Mouse (Mus musculus) kidney, adult 18-20 months (tissue): ENCODE measurements around the gene Olfr877.

ENCODE experiments used
- DNase-seq: peaks from one replicate; pipeline ENCODE4 v3.0.0; 2021

Gene Olfr877

GRCm38 (mm10) chr9:37853969-37854368 is at the start of gene Olfr877:
Olfr877 (plus strand) TSS chr9:37854269.
- no peak for DNase-seq

DNA sequence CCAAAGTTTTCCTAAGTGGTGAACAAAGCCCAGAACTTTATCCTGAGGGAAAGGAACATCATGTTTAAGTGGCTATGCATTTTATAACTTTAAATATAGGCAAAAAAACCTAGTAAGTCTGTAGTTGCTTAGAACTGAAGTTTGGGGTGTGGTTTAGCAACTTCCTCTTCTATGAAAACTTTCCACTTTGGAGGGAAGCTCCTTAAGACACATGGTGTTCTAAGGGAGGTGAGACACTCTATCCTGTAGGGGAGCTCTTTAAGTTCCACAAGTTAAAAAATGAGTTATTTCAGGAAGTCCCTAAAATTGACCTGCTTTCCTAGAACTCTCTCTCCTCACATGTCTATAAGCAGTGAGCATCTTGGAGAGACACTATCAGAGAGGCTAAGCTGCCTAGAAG is 46.8 kb upstream of the Olfr877 start:
- DNase-seq = no peak

- no peak for DNase-seq
Measured at GRCm38 (mm10) chr9:37808456-37808855, 45.6 kb upstream of the Olfr877 start.

GRCm38 (mm10) chr9:37808976-37809375 is 45.1 kb upstream of the Olfr877 start:
- no peak for DNase-seq

DNA sequence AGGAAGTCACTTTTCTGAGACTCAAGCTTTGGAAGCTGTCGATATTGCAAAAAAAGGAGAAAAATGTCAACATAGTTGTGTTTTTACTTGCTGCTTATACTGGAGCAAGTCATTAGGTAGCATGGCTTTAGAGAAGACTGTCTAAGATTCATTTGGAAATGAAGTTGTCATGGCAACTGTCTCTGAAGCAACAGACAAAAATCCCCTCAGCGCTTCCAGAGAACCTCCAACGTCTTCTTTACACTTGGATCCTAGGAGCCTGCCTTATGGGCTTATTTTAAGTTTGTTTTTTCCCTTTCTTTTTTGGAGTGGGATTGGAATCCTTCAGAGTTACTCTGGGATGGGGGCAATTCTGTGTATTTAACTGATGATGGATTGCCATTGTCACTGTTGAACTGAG is 39.4 kb upstream of the Olfr877 start:
- no peak for DNase-seq

DNA sequence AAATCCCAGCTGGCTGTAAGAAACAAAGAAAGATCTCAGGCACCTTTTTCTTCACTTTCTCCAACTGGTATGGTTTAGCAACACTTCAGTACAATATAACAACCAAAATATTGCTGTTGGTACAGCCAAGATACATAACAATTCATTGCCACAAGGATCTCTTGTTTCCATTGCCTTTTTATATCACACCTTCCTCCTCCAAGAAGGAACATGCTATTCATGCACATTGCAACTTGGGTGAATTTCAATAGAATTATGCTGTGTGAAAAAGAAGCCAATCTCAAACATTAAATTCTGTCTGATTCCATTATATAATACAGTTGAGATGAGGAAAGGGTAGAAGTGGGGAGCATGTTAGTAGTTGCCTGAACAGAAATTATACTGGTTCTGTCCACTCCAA is 24.2 kb upstream of the Olfr877 start:
- DNase-seq = no peak

GRCm38 (mm10) chr9:37833341-37833740 is 20.7 kb upstream of the Olfr877 start:
- no peak for DNase-seq

GRCm38 (mm10) chr9:37849267-37849666 is 4.8 kb upstream of the Olfr877 start:
- DNase-seq = no peak

DNA sequence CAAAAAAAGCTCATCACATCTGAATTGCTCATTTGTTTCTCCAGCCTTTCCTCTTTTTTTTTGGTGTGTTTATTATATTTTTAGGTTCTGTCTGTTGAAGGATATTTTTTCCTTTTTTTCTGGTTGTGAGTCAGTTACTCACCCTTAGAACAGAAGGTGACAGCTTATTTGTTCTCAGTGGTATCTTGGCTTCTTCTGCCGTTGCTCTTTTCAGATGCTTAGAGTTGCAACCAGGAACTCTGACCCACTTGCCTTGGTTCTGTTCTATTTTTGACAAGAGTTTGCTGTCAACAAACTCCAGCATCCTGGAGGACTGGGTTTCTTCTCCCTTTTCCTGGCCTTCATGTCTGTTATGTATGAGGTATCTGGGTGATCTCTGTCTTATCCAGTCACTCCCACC is 9.3 kb downstream of the Olfr877 start:
- DNase-seq = no peak

- DNase-seq = no peak
Measured at GRCm38 (mm10) chr9:37870246-37870645, 16.2 kb downstream of the Olfr877 start.

- no peak for DNase-seq
Measured at GRCm38 (mm10) chr9:37871097-37871496, 17.0 kb downstream of the Olfr877 start.

DNA sequence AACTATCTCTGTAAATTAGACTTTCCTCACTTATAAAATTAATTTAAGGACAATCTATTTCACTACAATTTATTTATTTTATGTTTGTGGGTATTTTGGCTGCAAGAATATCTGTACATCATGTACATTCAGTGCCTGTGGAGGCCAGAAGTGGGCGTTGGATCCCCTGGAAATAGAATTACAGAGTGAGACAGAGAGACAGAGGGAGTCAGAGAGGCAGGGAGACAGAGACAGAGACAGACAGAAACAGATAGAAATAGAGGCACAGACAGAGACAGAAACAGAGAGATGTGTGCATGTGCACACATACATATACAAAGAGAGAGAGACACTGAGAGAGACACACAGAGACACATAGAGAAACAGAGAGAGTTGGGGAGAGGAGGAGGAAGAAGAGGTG is 17.5 kb downstream of the Olfr877 start:
- DNase-seq = no peak

DNA sequence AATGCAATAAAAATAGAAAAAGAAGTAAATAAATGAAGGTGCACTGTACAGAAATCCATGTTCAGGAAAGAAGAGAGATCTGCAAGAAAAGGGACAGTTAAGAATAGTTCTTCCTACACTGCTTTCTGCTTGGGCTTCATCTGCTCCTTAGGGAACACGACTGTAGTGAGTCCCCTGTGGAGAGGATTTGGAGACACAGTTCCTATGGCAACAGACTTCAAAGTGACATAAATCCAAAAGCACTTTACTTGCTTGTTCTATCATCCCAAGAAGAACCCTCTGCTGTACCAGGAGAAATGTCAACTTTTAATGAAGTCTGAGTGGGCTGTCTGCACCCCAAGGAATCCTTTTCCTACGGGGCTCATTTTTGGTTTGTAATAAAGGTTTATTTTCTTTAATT is 36.9 kb downstream of the Olfr877 start:
- DNase-seq = no peak

- DNase-seq = no peak
Measured at GRCm38 (mm10) chr9:37896661-37897060, 42.6 kb downstream of the Olfr877 start, which contains the start of gene Olfr145. Olfr145 (plus strand) TSS chr9:37896724.

DNA sequence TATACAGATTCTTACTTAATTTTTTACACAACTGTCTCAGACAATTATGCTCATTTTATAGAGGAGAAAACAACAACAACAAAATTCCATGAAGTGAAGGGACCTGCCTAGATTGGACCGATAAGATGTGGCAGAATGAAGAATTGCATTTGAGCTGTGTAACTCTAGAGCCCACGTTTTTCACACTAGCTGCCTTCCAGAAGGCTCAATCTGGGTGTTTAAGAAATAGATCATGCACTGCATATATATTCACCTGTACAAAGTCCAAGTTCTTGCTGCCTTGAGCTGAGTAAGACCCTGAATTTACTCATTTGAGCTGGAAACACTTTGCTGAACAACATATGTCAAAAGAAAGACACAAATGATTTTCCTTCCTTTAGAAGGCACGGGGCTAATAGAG is 51.5 kb downstream of the Olfr877 start:
- DNase-seq = no peak
